Mouse (Mus musculus) embryonic facial prominence, embryonic 13.5 days (tissue): ENCODE data around the gene Txndc9. TPM values are rescaled to one million over a fixed set of nuclear protein-coding genes. Genes with fewer than 3 reads are reported as not detected.
"Not testable (repeated sequence)": the region's sequence is repeated elsewhere in the genome, so short reads cannot be mapped to it uniquely, and the experiment has no call there.

Source experiments
- ATAC-seq: fragments of 200-750 bp; cut with Nextera tagmentation; 2 replicates; pipeline ENCODE4 v1.8.0; 2017; ENCODE audit warnings: low read depth; ENCODE audit not compliant: insufficient number of reproducible peaks, insufficient read depth, low FRiP score, low TSS enrichment
- H3K27ac ChIP-seq: fragments of 300-500 bp; sonication (generic); 2 replicates; pipeline ENCODE4 v1.5.1; 2015; ENCODE audit warnings: moderate library complexity, mild to moderate bottlenecking, inconsistent platforms
- H3K27me3 ChIP-seq: fragments of 300-500 bp; sonication (generic); 2 replicates; pipeline ENCODE4 v1.6.1; 2015; ENCODE audit warnings: mild to moderate bottlenecking, inconsistent platforms
- H3K36me3 ChIP-seq: fragments of 300-500 bp; sonication (generic); 2 replicates; pipeline ENCODE4 v1.6.1; 2015; ENCODE audit warnings: mild to moderate bottlenecking, inconsistent platforms
- H3K4me1 ChIP-seq: fragments of 300-500 bp; sonication (generic); 2 replicates; pipeline ENCODE4 v1.6.1; 2015; ENCODE audit warnings: inconsistent platforms
- H3K4me2 ChIP-seq: fragments of 300-500 bp; sonication (generic); 2 replicates; pipeline ENCODE4 v1.6.1; 2015; ENCODE audit warnings: moderate library complexity, mild to moderate bottlenecking, inconsistent platforms
- H3K4me3 ChIP-seq: fragments of 300-500 bp; sonication (generic); 2 replicates; pipeline ENCODE4 v1.5.1; 2015; ENCODE audit warnings: mild to moderate bottlenecking, inconsistent platforms
- H3K9ac ChIP-seq: fragments of 300-500 bp; sonication (generic); 2 replicates; pipeline ENCODE4 v1.6.1; 2015; ENCODE audit warnings: mild to moderate bottlenecking, inconsistent platforms
- H3K9me3 ChIP-seq: fragments of 300-500 bp; sonication (generic); 2 replicates; pipeline ENCODE4 v1.6.1; 2016; ENCODE audit warnings: inconsistent platforms
- WGBS: fragments of 180-500 bp; shearing (Covaris S2); methylation state at CpG from one replicate; pipeline ENCODE4 v1.1.7; 2015; ENCODE audit warnings: mixed read lengths; 5-methylcytosine and 5-hydroxymethylcytosine counted together
- polyA plus RNA-seq: library from polyadenylated mRNA; unstranded; fragments of >200 nt; fragmentation: Nextera tagmentation; extraction: Ambion mirVana; gene quantifications from 2 replicates; pipeline ENCODE4 v1.2.1, GENCODE M21; 2015

The Txndc9 gene
- polyA plus RNA-seq, 1 experiment from 2014 or later = 140 TPM

DNA sequence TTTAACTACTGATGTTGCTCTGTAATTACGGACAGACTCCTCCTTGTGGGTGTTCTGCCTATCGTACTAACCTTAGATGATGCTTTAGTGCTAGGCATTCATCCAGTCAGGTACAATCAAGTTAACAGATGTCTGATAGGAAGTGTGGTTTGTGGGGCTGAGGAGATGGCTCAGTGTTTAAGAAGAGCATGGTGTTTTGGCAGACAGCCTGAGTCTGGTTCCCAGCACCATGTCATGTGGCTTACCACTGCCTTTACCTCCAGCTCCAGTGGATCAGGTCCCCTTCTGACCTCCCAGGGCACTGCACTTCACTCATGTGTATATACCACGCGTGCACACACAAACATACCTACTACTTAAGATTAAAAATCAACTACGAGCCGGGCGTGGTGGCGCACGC is 4.3 kb upstream of the Txndc9 start:
- no peak overlapping the region for H3K9ac ChIP-seq
- no peaks in the 10 kb centered on the region for H3K27me3 ChIP-seq
- H3K4me3 ChIP-seq = no peak overlapping the region
- no peaks in the 10 kb centered on the region for H3K36me3 ChIP-seq
- ATAC-seq = no peak
- no peak overlapping the region for H3K27ac ChIP-seq
- peaks cover 11% of the 10 kb centered on the region for H3K4me1 ChIP-seq
- H3K4me2 ChIP-seq = no peak overlapping the region
- no peaks in the 10 kb centered on the region for H3K9me3 ChIP-seq
- 95% methylated on average over 9 of the region's 9 CpGs for WGBS

GRCm38 (mm10) chr1:38000844-38001243 is 3.2 kb upstream of the Txndc9 start:
- no peak overlapping the region for H3K27ac ChIP-seq
- H3K4me3 ChIP-seq = no peak overlapping the region
- no peak overlapping the region for H3K4me2 ChIP-seq
- H3K36me3 ChIP-seq = no peaks in the 10 kb centered on the region
- WGBS = 91% methylated on average over 8 of the region's 8 CpGs
- no peak for ATAC-seq
- peaks cover 17% of the 10 kb centered on the region for H3K4me1 ChIP-seq
- H3K9me3 ChIP-seq = no peaks in the 10 kb centered on the region
- H3K9ac ChIP-seq = no peak overlapping the region
- H3K27me3 ChIP-seq = no peaks in the 10 kb centered on the region

DNA sequence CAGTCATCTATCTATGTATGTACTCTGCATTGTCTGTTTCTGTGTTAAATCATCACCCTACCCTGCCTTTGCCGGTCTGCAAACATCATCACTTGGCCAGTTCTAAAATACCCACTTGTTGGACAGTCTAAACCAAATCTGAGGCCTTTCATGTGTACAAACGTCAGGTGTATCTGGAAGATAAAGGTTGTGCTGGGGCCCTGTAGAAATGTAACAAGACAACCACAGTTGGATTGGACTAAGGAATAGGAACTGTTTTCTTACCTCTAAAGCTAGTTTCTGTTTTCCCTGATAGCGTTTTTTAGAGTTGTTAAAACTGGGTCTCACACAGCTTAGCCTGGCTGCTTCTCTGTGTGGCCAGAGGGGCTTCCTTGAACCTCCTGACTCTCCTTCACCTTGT is 1.9 kb upstream of the Txndc9 start:
- Histone ChIP-seq H3K36me3 (peaks cover 10% of the 10 kb centered on the region), H3K27ac (no peak overlapping the region), H3K9me3 (no peaks in the 10 kb centered on the region), H3K27me3 (no peaks in the 10 kb centered on the region), H3K4me1 (peaks cover 18% of the 10 kb centered on the region), H3K9ac (no peak overlapping the region; the same call in 1 of the 2 replicates), H3K4me2 (peak overlapping the region; percentile 84), H3K4me3 (no peak overlapping the region)
- no peak for ATAC-seq
- 78% methylated on average over 3 of the region's 3 CpGs for WGBS

DNA sequence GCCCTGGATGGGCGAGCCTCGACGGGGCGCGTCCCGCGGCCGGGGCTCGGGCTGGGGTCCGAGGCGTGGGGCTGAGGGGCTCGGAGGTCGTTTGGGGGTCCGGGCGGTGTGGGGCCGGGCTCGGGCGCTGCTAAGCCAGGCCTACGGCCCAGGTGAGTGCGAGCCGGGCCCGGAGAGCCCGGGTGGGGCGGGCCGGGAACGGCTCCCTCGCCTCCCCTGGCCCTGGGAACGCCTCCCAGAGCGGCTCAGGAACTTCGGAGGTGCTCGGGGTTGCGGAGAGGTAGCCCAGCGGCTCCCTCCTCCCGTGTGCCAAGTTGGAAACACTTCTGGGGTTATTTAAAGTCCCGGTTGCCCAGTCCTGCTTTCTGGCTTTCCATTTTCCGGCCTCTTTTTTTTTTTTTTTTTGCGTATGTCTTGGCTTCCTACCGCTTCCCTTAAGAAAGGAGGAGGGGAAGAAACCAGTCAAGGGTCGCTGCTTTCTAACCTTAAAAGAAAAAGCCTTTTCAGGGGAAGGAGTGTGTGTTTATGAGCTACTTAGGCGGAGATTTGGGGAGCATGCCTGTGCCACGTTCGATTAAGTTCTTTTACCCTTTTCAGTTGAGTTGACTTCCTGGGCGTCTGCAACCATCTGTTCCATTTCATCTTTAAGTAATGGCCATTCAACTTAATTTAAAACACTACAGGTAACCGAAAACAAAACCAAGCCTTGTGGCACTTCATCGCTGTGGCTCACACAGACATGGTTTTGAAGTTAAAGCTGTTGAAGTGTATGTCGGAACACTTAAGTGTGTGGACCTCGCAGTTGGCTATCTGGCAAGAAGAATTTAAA is 892 bp upstream of the Txndc9 start:
- 3% methylated on average over 35 of the region's 47 CpGs for WGBS
- peaks cover 18% of the 10 kb centered on the region for H3K4me1 ChIP-seq
- peaks cover 19% of the 10 kb centered on the region for H3K36me3 ChIP-seq
- H3K4me2 ChIP-seq = peak overlapping the region; percentile 84
- ATAC-seq = no peak
- peak overlapping the region; percentile 91 for H3K27ac ChIP-seq
- H3K9me3 ChIP-seq = no peaks in the 10 kb centered on the region
- H3K4me3 ChIP-seq = peak overlapping the region; percentile 94
- peak overlapping the region; percentile 93 for H3K9ac ChIP-seq
- no peaks in the 10 kb centered on the region for H3K27me3 ChIP-seq

DNA sequence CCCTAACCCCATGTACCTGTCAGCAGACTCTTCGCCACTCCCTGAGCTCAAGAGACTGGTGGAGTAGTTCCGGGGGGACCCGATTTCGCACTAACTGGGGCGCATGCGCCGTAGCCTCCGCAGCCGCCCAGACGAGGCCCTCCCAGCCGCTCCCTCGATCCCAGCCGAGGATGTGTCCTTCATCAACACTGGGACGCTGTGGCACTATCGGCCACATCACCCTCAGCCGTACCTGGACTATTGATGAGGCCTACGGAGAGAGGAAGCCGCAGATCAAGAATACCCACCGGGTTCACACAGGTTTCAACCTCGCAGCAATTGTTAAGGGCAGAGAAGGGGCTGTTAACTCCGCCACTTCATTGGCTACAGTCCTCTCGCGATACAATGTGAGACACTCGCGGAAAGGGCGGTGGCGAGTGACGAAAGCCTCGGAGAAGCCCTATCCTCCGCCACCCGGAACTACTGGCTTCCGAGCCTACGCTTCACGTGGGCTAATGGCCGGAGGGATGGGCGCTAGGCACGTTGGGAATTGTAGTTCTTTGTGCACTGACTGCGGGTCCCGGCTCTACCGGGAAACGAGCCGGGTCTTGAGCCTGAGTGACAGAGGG is 712 bp downstream of the Txndc9 start:
- Histone ChIP-seq H3K9me3 (no peaks in the 10 kb centered on the region), H3K27ac (peak overlapping the region; percentile 93), H3K4me2 (peak overlapping the region; percentile 84), H3K4me1 (peaks cover 18% of the 10 kb centered on the region), H3K27me3 (no peaks in the 10 kb centered on the region), H3K4me3 (peak overlapping the region; percentile 94), H3K36me3 (peaks cover 34% of the 10 kb centered on the region), H3K9ac (peak overlapping the region; percentile 93)
- WGBS = under 1% methylated on average over 42 of the region's 42 CpGs
- ATAC-seq = peak; percentile 93

GRCm38 (mm10) chr1:37996226-37996625 is 1.5 kb downstream of the Txndc9 start:
- peaks cover 41% of the 10 kb centered on the region for H3K36me3 ChIP-seq
- no peak for ATAC-seq
- H3K27me3 ChIP-seq = no peaks in the 10 kb centered on the region
- H3K9ac ChIP-seq = peak overlapping the region; percentile 88
- H3K4me1 ChIP-seq = peaks cover 18% of the 10 kb centered on the region
- 36% methylated on average over 3 of the region's 3 CpGs for WGBS
- H3K4me2 ChIP-seq = peak overlapping the region; percentile 84
- H3K9me3 ChIP-seq = no peaks in the 10 kb centered on the region
- no peak overlapping the region for H3K27ac ChIP-seq
- H3K4me3 ChIP-seq = peak overlapping the region; percentile 94

DNA sequence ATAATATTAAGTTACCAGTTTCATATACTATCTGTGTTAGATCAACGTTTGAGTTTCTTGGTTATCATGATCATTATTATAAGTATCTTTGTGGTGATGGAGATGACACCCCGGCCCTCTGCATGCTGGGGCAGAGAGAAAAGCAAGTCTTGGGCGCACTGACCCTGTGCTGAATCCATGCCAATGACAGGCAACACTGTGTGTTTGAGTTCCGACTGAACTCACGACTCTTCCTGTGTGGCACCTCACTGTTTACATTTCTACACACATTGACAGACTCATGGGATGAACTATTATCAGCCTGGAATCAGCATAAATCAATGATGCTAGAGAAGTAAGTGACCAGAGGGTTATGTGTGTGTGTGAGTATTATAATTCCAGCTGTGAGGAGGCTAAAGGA is 9.8 kb downstream of the Txndc9 start:
- Histone ChIP-seq H3K36me3 (peaks cover 69% of the 10 kb centered on the region), H3K9ac (no peak overlapping the region), H3K27ac (no peak overlapping the region), H3K9me3 (no peaks in the 10 kb centered on the region), H3K4me3 (no peak overlapping the region), H3K4me2 (no peak overlapping the region), H3K27me3 (no peaks in the 10 kb centered on the region), H3K4me1 (no peaks in the 10 kb centered on the region)
- no peak for ATAC-seq
- 91% methylated on average over 5 of the region's 5 CpGs for WGBS

DNA sequence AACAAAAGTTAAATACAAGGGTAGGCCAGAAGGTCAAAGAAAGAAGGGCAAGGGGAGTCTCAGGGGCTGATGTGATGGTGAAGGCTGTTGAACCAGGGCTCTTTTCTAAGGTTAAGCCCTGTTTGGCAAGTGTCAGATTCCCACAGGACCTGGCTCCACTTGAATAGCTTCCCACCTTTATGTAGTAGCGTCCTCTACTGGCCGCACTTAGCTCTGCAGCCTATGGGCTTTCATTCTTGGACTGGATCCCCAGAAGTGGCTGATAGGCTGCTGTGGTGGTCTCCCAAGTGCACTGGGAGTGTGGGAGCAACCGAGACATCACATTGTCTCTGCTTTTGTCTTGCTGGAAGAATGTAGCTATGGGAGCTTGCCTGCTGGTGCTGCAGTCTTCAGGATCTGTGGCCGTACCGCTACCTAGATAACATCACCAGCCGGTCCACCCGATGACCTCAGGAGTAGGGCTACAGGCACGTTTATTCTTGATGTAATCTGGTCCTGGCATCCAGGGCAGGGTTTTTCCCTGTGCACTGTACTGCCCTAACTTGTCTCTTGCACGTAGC is 11.8 kb downstream of the Txndc9 start:
- Histone ChIP-seq H3K4me1 (no peaks in the 10 kb centered on the region), H3K36me3 (peaks cover 49% of the 10 kb centered on the region), H3K9me3 (no peaks in the 10 kb centered on the region), H3K4me3 (no peak overlapping the region), H3K27me3 (no peaks in the 10 kb centered on the region), H3K27ac (no peak overlapping the region), H3K4me2 (no peak overlapping the region), H3K9ac (no peak overlapping the region)
- WGBS = 80% methylated on average over 9 of the region's 9 CpGs
- ATAC-seq = no peak

- ATAC-seq = no peak
These were observed 13.4 kb downstream of the Txndc9 start for GRCm38 (mm10) chr1:37984326-37984725.

GRCm38 (mm10) chr1:37977303-37977702 is 20.4 kb downstream of the Txndc9 start:
- Histone ChIP-seq H3K36me3 (no peaks in the 10 kb centered on the region), H3K9ac (no peak overlapping the region)
- ATAC-seq = no peak

More at GRCm38 (mm10) chr1:37984326-37984725, 13.4 kb downstream of the Txndc9 start:
- 100% methylated on average over 1 of the region's 1 CpGs for WGBS
- no peaks in the 10 kb centered on the region for H3K27me3 ChIP-seq
- no peak overlapping the region for H3K4me3 ChIP-seq
- no peaks in the 10 kb centered on the region for H3K9me3 ChIP-seq
- peaks cover 36% of the 10 kb centered on the region for H3K36me3 ChIP-seq
- H3K27ac ChIP-seq = no peak overlapping the region
- H3K4me1 ChIP-seq = no peaks in the 10 kb centered on the region
- H3K9ac ChIP-seq = no peak overlapping the region
- no peak overlapping the region for H3K4me2 ChIP-seq

DNA sequence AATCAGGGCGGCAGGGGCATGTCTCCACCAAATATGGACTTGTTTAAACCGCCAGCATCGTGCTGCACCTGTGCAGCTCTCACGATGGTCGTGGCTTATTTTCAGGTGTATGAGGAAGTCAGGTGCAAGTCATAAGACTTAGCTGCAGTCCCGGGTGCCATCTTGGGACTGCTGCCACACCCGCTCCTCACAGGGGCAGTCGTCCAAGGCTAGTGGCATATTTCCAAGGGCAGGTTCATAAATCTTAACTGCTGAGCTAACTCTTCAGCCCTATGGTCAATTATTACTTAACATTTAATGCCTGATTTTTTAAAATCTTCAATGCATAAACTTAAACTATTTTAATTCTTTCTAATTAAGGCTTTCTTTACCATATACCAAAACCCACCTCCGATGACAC is 21.0 kb downstream of the Txndc9 start:
- not testable (repeated sequence) for H3K9me3 ChIP-seq, H3K27me3 ChIP-seq, H3K4me1 ChIP-seq, ATAC-seq, H3K27ac ChIP-seq, H3K36me3 ChIP-seq, H3K9ac ChIP-seq, H3K4me3 ChIP-seq, H3K4me2 ChIP-seq
- WGBS = 73% methylated on average over 9 of the region's 9 CpGs

More at GRCm38 (mm10) chr1:37977303-37977702, 20.4 kb downstream of the Txndc9 start:
- Histone ChIP-seq H3K4me1 (no peaks in the 10 kb centered on the region), H3K4me2 (no peak overlapping the region), H3K27me3 (no peaks in the 10 kb centered on the region), H3K9me3 (no peaks in the 10 kb centered on the region), H3K27ac (no peak overlapping the region), H3K4me3 (no peak overlapping the region)
- WGBS = 86% methylated on average over 7 of the region's 7 CpGs

DNA sequence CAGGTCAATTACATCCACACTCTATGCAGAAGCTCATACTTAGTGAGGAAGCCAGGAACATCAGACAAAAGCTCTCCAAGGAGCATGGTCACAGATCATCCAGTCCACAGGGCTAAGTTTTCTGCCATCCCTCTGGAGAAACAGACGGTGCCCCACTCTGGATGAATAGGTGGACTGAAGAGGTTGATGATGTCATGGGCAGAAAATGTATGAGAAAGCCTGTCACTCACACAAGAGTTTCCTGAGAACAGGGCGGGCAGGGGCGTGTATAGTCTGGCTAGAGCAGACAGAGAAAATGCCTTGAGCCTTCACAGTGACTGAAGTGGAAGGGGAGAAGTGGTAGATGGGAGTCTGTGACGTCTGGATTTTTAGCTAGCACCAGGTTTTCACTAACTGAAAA is 26.2 kb downstream of the Txndc9 start:
- Histone ChIP-seq H3K4me3 (no peak overlapping the region), H3K27me3 (no peaks in the 10 kb centered on the region), H3K4me2 (no peak overlapping the region), H3K36me3 (no peaks in the 10 kb centered on the region), H3K9me3 (no peaks in the 10 kb centered on the region), H3K27ac (no peak overlapping the region), H3K9ac (no peak overlapping the region), H3K4me1 (no peaks in the 10 kb centered on the region)
- ATAC-seq = no peak
- WGBS = 43% methylated on average over 4 of the region's 4 CpGs
